In the genomic region with DNA sequence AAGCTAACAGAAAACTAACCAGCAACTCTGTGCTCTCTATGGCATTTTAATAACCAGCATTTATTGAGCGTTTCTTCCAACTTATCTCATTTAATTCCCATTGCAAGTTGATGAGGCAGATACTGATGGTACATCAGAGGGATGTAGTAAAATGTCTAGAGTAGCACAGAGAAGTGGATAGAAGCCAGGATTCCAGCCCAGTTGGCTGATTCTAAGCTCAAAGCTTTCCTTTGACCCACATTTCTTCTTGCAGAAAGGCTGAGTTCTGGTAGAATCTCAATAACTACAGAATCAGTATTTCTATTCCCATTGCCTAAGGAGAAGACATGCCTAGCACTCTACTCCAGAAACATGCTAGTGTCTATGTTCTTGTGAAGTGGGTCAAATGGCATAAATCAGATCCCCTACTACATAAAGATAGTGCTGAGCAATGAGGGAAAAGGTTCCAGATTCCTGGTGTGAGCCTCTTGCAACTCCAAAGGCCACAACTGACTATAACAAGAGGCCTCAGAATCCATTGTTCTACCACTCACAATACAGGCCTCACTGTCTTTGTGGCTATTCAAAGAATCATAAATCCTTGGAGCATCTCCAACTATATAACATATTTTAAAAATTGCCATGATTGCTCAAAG, we compare ENCODE assay signal across 32 mouse cellular contexts.
"Had no signal": no experiment of that assay in that cellular context is flagged by ENCODE, and none has a peak within 500 bp of the region (broad histone marks: within the 10 kb centered on the region; RNA-seq: fewer than 3 reads in every experiment).

No protein-coding gene starts in this region.

- H3K9me3 ChIP-seq: heart, embryonic 12.5 days; heart, embryonic 13.5 days; heart, embryonic 15.5 days; hindbrain, embryonic 10.5 days; hindbrain, embryonic 12.5 days; intestine, embryonic 15.5 days had no signal

- DNase-seq: heart, postnatal 14 days; heart, postnatal 36 days; heart, postnatal 4 days; kidney, adult 11 months; kidney, adult 18-20 months; kidney, adult 2 months; kidney, adult 8-10 months; kidney, adult 9 months; kidney, postnatal 10 days; kidney, postnatal 25 days; kidney, postnatal 36 days; kidney, postnatal 4 days; layer of hippocampus, adult 9-11 months; layer of hippocampus, postnatal 36 days had no signal

- H3K4me2 ChIP-seq: heart, embryonic 11.5 days; heart, embryonic 12.5 days; heart, embryonic 13.5 days; heart, embryonic 15.5 days; hindbrain, embryonic 12.5 days; hindbrain, embryonic 13.5 days; hindbrain, embryonic 14.5 days; hindbrain, embryonic 15.5 days; intestine, embryonic 15.5 days had no signal

- H3K4me1 ChIP-seq: heart, embryonic 12.5 days; heart, embryonic 13.5 days; heart, embryonic 15.5 days; hindbrain, embryonic 10.5 days; hindbrain, embryonic 12.5 days; hindbrain, embryonic 13.5 days; intestine, embryonic 15.5 days had no signal

- H3K27ac ChIP-seq: heart, embryonic 13.5 days; heart, embryonic 15.5 days; hindbrain, embryonic 10.5 days; hindbrain, embryonic 12.5 days; hindbrain, embryonic 13.5 days; hindbrain, embryonic 14.5 days; hindbrain, embryonic 15.5 days; hindbrain, postnatal 0 days; intestine, embryonic 15.5 days; kidney, postnatal 0 days; layer of hippocampus, adult 2 months; left cerebral cortex, adult 2 months had no signal

- H3K27me3 ChIP-seq: heart, embryonic 12.5 days; heart, embryonic 13.5 days; heart, embryonic 15.5 days; hindbrain, embryonic 12.5 days; hindbrain, embryonic 13.5 days; hindbrain, embryonic 15.5 days; intestine, embryonic 15.5 days had no signal

- H3K36me3 ChIP-seq: heart, embryonic 12.5 days; heart, embryonic 13.5 days; heart, embryonic 15.5 days; hindbrain, embryonic 10.5 days; hindbrain, embryonic 12.5 days; hindbrain, embryonic 13.5 days; hindbrain, embryonic 15.5 days; intestine, embryonic 15.5 days had no signal

- H3K9ac ChIP-seq: heart, embryonic 12.5 days; heart, embryonic 13.5 days; heart, embryonic 15.5 days; hindbrain, embryonic 12.5 days; hindbrain, embryonic 13.5 days; hindbrain, embryonic 14.5 days; hindbrain, embryonic 15.5 days; intestine, embryonic 15.5 days had no signal

- ATAC-seq: hindbrain, embryonic 16.5 days; hindbrain, postnatal 0 days; inflammation-experienced regulatory T-cells, adult 6 months; intestine, embryonic 15.5 days; intestine, embryonic 16.5 days; intestine, postnatal 0 days had no signal

- H3K4me3 ChIP-seq: heart, embryonic 12.5 days; heart, embryonic 13.5 days; heart, embryonic 15.5 days; hindbrain, embryonic 10.5 days; hindbrain, embryonic 12.5 days; hindbrain, embryonic 13.5 days; hindbrain, embryonic 15.5 days; intestine, embryonic 15.5 days; layer of hippocampus, adult 2 months; left cerebral cortex, adult 2 months had no signal
